18 mouse cellular contexts compared by ENCODE assay signal in the genomic region with DNA sequence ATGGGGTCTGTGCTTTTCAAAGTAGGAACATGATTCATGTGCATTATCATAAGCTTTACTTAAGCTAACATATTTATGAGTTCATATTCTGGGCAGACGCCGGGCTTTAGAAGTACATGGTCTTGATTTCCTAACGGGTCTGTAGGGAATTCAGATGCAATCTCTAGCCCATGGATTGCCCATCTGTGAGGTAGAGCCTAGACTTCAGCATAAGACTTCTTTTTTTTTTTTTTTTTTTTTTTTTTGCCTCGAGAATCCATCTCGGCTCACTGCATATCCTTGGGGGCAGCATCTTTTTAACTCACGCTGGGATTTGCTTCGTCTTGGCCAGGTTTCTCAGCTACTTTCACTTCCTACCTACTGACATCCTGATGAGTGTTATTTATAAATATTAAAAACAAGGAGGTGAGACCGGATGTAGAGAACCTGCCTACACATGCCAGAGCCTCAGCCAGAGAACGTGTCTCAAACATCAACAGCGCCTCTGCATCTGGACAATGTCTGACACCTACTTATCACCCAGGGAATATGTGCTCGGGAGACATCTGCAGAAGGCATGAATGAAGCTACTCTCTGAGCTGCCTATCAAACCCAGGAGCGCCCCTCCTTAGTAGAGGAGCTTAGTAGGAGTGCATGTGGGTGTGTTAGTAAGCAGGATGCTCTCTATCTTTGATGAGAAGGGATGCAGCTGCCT.
DNase-seq lines count a peak whose midpoint lies in the region; ATAC-seq and TF ChIP-seq lines count a peak whose summit lies in the region.
"Had no signal": no experiment of that assay in that cellular context is flagged by ENCODE, and none has a peak within 500 bp of the region (broad histone marks: within the 10 kb centered on the region; RNA-seq: fewer than 3 reads in every experiment).

No protein-coding gene starts in this region.

- no peak for TF ChIP-seq CTCF in lung, embryonic 14.5 days (IDR thresholded peaks at IDR 0.05; ENCODE audit: low read depth)
- TF ChIP-seq CTCF in lung, adult 2 months (IDR thresholded peaks at IDR 0.05; ENCODE audit: insufficient read depth, low read length) = no peak
- TF ChIP-seq CTCF in cerebellum, adult 2 months (IDR thresholded peaks at IDR 0.05; ENCODE audit: borderline replicate concordance, insufficient read depth, low read depth, low read length) = no peak

- no peak for TF ChIP-seq POLR2A in lung, adult 2 months (IDR thresholded peaks at IDR 0.05; ENCODE audit: borderline replicate concordance, extremely low read depth, low read depth, low read length)
- TF ChIP-seq POLR2A in cerebellum, adult 2 months (IDR thresholded peaks at IDR 0.05; ENCODE audit: borderline replicate concordance, insufficient read depth, low read length) = no peak

- H3K4me1 ChIP-seq in embryonic facial prominence, embryonic 14.5 days (ENCODE audit: control insufficient read depth, insufficient read depth, low read length) = 0 out of 2 replicates have a peak, but pooled peaks cover 9% of the 10 kb centered on the region
- H3K4me1 ChIP-seq in embryonic facial prominence, embryonic 10.5 days = peaks cover 2% of the 10 kb centered on the region
- H3K4me1 ChIP-seq in lung, embryonic 14.5 days (ENCODE audit: insufficient read depth) = no peaks in the 10 kb centered on the region
- H3K4me1 ChIP-seq in lung, adult 2 months (ENCODE audit: control insufficient read depth, insufficient read depth, low read length) = no peaks in the 10 kb centered on the region
- H3K4me1 ChIP-seq in heart, embryonic 16.5 days (ENCODE audit: control insufficient read depth, insufficient read depth, low read length) = no peaks in the 10 kb centered on the region
- H3K4me1 ChIP-seq in cerebellum, adult 2 months (ENCODE audit: control insufficient read depth, insufficient read depth, low read length) = no peaks in the 10 kb centered on the region
- H3K4me1 ChIP-seq: intestine, embryonic 15.5 days had no signal

- no peak overlapping the region for H3K9ac ChIP-seq in embryonic facial prominence, embryonic 14.5 days (ENCODE audit: low read depth, low read length)
- H3K9ac ChIP-seq in lung, embryonic 14.5 days = no peak overlapping the region
- no peak overlapping the region for H3K9ac ChIP-seq in heart, embryonic 16.5 days (ENCODE audit: low read length)
- H3K9ac ChIP-seq: intestine, embryonic 15.5 days; midbrain, embryonic 15.5 days had no signal

- H3K27me3 ChIP-seq in embryonic facial prominence, embryonic 14.5 days (replicated peaks; ENCODE audit: control insufficient read depth, insufficient read depth, low read length) = no peaks in the 10 kb centered on the region
- H3K27me3 ChIP-seq in embryonic facial prominence, embryonic 10.5 days (replicated peaks; ENCODE audit: low read depth, poor library complexity, severe bottlenecking) = no peaks in the 10 kb centered on the region
- no peaks in the 10 kb centered on the region for H3K27me3 ChIP-seq in lung, embryonic 14.5 days (ENCODE audit: insufficient read depth, low read length)
- H3K27me3 ChIP-seq in heart, embryonic 16.5 days (ENCODE audit: control insufficient read depth, insufficient read depth, low read length) = no peaks in the 10 kb centered on the region
- H3K27me3 ChIP-seq in cerebellum, adult 2 months (ENCODE audit: control insufficient read depth, insufficient read depth, low read length) = no peaks in the 10 kb centered on the region
- H3K27me3 ChIP-seq: intestine, embryonic 15.5 days; midbrain, embryonic 15.5 days had no signal

- H3K27ac ChIP-seq in embryonic facial prominence, embryonic 14.5 days (replicated peaks; ENCODE audit: low read depth, low read length) = no peak overlapping the region
- no peak overlapping the region for H3K27ac ChIP-seq in embryonic facial prominence, embryonic 10.5 days (replicated peaks)
- no peak overlapping the region for H3K27ac ChIP-seq in lung, embryonic 14.5 days (ENCODE audit: low read depth)
- no peak overlapping the region for H3K27ac ChIP-seq in heart, embryonic 16.5 days (ENCODE audit: low read length)
- no peak overlapping the region for H3K27ac ChIP-seq in cerebellum, adult 2 months (ENCODE audit: insufficient read depth, low read length)
- H3K27ac ChIP-seq: intestine, embryonic 15.5 days; macrophage; midbrain, embryonic 15.5 days had no signal

- 57% methylated on average over 12 of the region's 12 CpGs for WGBS in embryonic facial prominence, embryonic 14.5 days
- 87% methylated on average over 12 of the region's 12 CpGs for WGBS in embryonic facial prominence, embryonic 10.5 days
- 34% methylated on average over 12 of the region's 12 CpGs for WGBS in lung, embryonic 14.5 days
- WGBS in lung, adult 2 months = 57% methylated on average over 12 of the region's 12 CpGs
- WGBS in heart, embryonic 16.5 days = 34% methylated on average over 12 of the region's 12 CpGs
- WGBS in cerebellum, adult 2 months = 79% methylated on average over 12 of the region's 12 CpGs

- no peak for ATAC-seq in embryonic facial prominence, embryonic 14.5 days (ENCODE audit: low read depth)
- peak; percentile 71 for ATAC-seq in lung, embryonic 14.5 days (ENCODE audit: insufficient read depth)
- peak; percentile 18; the same call in 1 of the 2 replicates for ATAC-seq in heart, embryonic 16.5 days (replicated peaks; ENCODE audit: extremely low read depth, insufficient read depth, low FRiP score)
- ATAC-seq: forebrain, embryonic 16.5 days; intestine, embryonic 15.5 days; midbrain, embryonic 15.5 days had no signal

- peaks cover 8% of the 10 kb centered on the region; the same call in 1 of the 2 replicates for H3K9me3 ChIP-seq in embryonic facial prominence, embryonic 14.5 days (ENCODE audit: control insufficient read depth, low read length)
- 0 out of 2 replicates have a peak, but pooled peaks cover 4% of the 10 kb centered on the region for H3K9me3 ChIP-seq in embryonic facial prominence, embryonic 10.5 days
- H3K9me3 ChIP-seq in lung, embryonic 14.5 days (ENCODE audit: low read depth, low read length) = no peaks in the 10 kb centered on the region; the same call in 1 of the 2 replicates
- peaks cover 8% of the 10 kb centered on the region for H3K9me3 ChIP-seq in heart, embryonic 16.5 days (replicated peaks; ENCODE audit: control insufficient read depth, low read length)
- H3K9me3 ChIP-seq: intestine, embryonic 15.5 days; midbrain, embryonic 15.5 days had no signal

- no peak overlapping the region for H3K4me2 ChIP-seq in embryonic facial prominence, embryonic 14.5 days (ENCODE audit: low read depth, low read length)
- no peak overlapping the region for H3K4me2 ChIP-seq in lung, embryonic 14.5 days
- no peak overlapping the region for H3K4me2 ChIP-seq in heart, embryonic 16.5 days (ENCODE audit: low read depth, low read length)
- H3K4me2 ChIP-seq: intestine, embryonic 15.5 days; midbrain, embryonic 15.5 days had no signal

- no peak overlapping the region for H3K4me3 ChIP-seq in embryonic facial prominence, embryonic 14.5 days (ENCODE audit: low read depth, low read length)
- no peak overlapping the region for H3K4me3 ChIP-seq in embryonic facial prominence, embryonic 10.5 days
- H3K4me3 ChIP-seq in lung, embryonic 14.5 days (ENCODE audit: low read depth, low read length) = no peak overlapping the region
- H3K4me3 ChIP-seq in lung, adult 2 months (replicated peaks; ENCODE audit: extremely low read depth, low read depth, low read length) = no peak overlapping the region
- H3K4me3 ChIP-seq in heart, embryonic 16.5 days (ENCODE audit: low read length) = no peak overlapping the region
- no peak overlapping the region for H3K4me3 ChIP-seq in cerebellum, adult 2 months (replicated peaks; ENCODE audit: insufficient read depth, low read depth, low read length)
- H3K4me3 ChIP-seq: intestine, embryonic 15.5 days; midbrain, embryonic 15.5 days had no signal

- DNase-seq in embryonic facial prominence, embryonic 14.5 days (ENCODE audit: low spot score) = peak; percentile 48
- DNase-seq in embryonic facial prominence, embryonic 10.5 days (ENCODE audit: low spot score) = no peak
- peak; percentile 53 for DNase-seq in lung, embryonic 14.5 days
- no peak for DNase-seq in lung, adult 2 months
- peak; percentile 7 for DNase-seq in R1 (ENCODE audit: low read depth, low spot score)
- DNase-seq in cerebellum, adult 2 months = no peak
- no peak for DNase-seq in thymus, postnatal 4 days
- DNase-seq: adrenal gland, postnatal 36 days; cerebellum, postnatal 14 days; gastrocnemius, postnatal 36 days; liver; right cerebral cortex, postnatal 25 days; thymus, adult 18-20 months had no signal

- no peaks in the 10 kb centered on the region for H3K36me3 ChIP-seq in embryonic facial prominence, embryonic 14.5 days (ENCODE audit: control insufficient read depth, insufficient read depth, low read length)
- peaks cover 8% of the 10 kb centered on the region for H3K36me3 ChIP-seq in embryonic facial prominence, embryonic 10.5 days (replicated peaks)
- H3K36me3 ChIP-seq in lung, embryonic 14.5 days (ENCODE audit: insufficient read depth) = no peaks in the 10 kb centered on the region
- no peaks in the 10 kb centered on the region for H3K36me3 ChIP-seq in heart, embryonic 16.5 days (ENCODE audit: control insufficient read depth, insufficient read depth)
- H3K36me3 ChIP-seq: intestine, embryonic 15.5 days; midbrain, embryonic 15.5 days had no signal

Comparison
In these comparisons a context has a peak if more than half of its experiments do, and no peak if none do; other contexts are left out.
1. DNase-seq: peak in embryonic facial prominence, embryonic 14.5 days (single experiment), lung, embryonic 14.5 days (single experiment) and R1 (single experiment); none in embryonic facial prominence, embryonic 10.5 days (single experiment), lung, adult 2 months (single experiment), cerebellum, adult 2 months (0 of 2) and thymus, postnatal 4 days (single experiment).